In genomic region chr16:45810829-45811326, GRCm38 (mm10) we compare ENCODE assay signal across 11 mouse cellular contexts.
A peak's percentile ranks its signal among the peaks of the same experiment; 100 is the strongest.
DNase-seq lines count a peak whose midpoint lies in the region; ATAC-seq and TF ChIP-seq lines count a peak whose summit lies in the region.
"Had no signal": no experiment of that assay in that cellular context is flagged by ENCODE, and none has a peak within 500 bp of the region (broad histone marks: within the 10 kb centered on the region; RNA-seq: fewer than 3 reads in every experiment).

No protein-coding gene starts in this region.

- intact Hi-C loops in heart, postnatal 25 days (cut with DNase I): loop anchor here (10.0 kb wide), 1 partner anchor 126 kb away; no protein-coding TSS in a partner anchor

- no peak for TF ChIP-seq EP300 in heart, postnatal 0 days (IDR thresholded peaks at IDR 0.05; ENCODE audit: low read depth)

- H3K4me2 ChIP-seq in heart, postnatal 0 days (ENCODE audit: low read depth, low read length): no peak overlapping the region
- H3K4me2 ChIP-seq in liver, embryonic 12.5 days: no peak overlapping the region
- H3K4me2 ChIP-seq: forebrain, embryonic 15.5 days had no signal

- peaks cover 30% of the 10 kb centered on the region for H3K36me3 ChIP-seq in heart, postnatal 0 days (replicated peaks; ENCODE audit: control insufficient read depth, insufficient read depth, low read length)
- peaks cover 6% of the 10 kb centered on the region; the same call in 1 of the 2 replicates for H3K36me3 ChIP-seq in liver, embryonic 12.5 days
- H3K36me3 ChIP-seq: forebrain, embryonic 15.5 days had no signal

- no peak for TF ChIP-seq CTCF in heart, postnatal 0 days (IDR thresholded peaks at IDR 0.05; ENCODE audit: low read depth)

- H3K9me3 ChIP-seq in heart, postnatal 0 days (replicated peaks; ENCODE audit: control insufficient read depth, low read length): no peaks in the 10 kb centered on the region
- no peaks in the 10 kb centered on the region for H3K9me3 ChIP-seq in liver, embryonic 12.5 days (replicated peaks)
- H3K9me3 ChIP-seq: forebrain, embryonic 15.5 days had no signal

- 11% methylated on average over 6 of the region's 6 CpGs for WGBS in heart, postnatal 0 days
- WGBS in liver, embryonic 12.5 days (ENCODE audit: insufficient replicate concordance): 58% methylated on average over 6 of the region's 6 CpGs

- 0 out of 2 replicates have a peak overlapping the region, but pooled peaks have one; percentile 8 for H3K27ac ChIP-seq in brown adipose tissue, adult 24 weeks (replicated peaks; ENCODE audit: low read depth, low read length)
- peak overlapping the region; percentile 56 for H3K27ac ChIP-seq in heart, postnatal 0 days (ENCODE audit: low read depth)
- no peak overlapping the region for H3K27ac ChIP-seq in liver, embryonic 12.5 days
- H3K27ac ChIP-seq: forebrain, embryonic 15.5 days had no signal

- peaks cover 3% of the 10 kb centered on the region; the same call in 1 of the 2 replicates for H3K4me1 ChIP-seq in brown adipose tissue, adult 24 weeks (ENCODE audit: control insufficient read depth, insufficient read depth, insufficient read length, low read length)
- peaks cover 21% of the 10 kb centered on the region for H3K4me1 ChIP-seq in heart, postnatal 0 days (ENCODE audit: control insufficient read depth, insufficient read depth)
- H3K4me1 ChIP-seq in liver, embryonic 12.5 days: peaks cover 8% of the 10 kb centered on the region; the same call in 1 of the 2 replicates
- H3K4me1 ChIP-seq: forebrain, embryonic 15.5 days had no signal

- peak; percentile 69 for ATAC-seq in heart, postnatal 0 days (ENCODE audit: insufficient read depth, low read depth)
- ATAC-seq in liver, embryonic 12.5 days: no peak
- ATAC-seq: activated CD4-positive, CD25-positive, alpha-beta regulatory T cell, adult 4 months; forebrain, embryonic 15.5 days had no signal

- no peak overlapping the region for H3K9ac ChIP-seq in heart, postnatal 0 days (replicated peaks; ENCODE audit: low read depth, low read length)
- no peak overlapping the region for H3K9ac ChIP-seq in liver, embryonic 12.5 days
- H3K9ac ChIP-seq: forebrain, embryonic 15.5 days had no signal

- DNase-seq in heart, adult 9 months (ENCODE audit: low spot score in 2 of 2): peak; percentile 43 to 53
- no peak for DNase-seq in heart, postnatal 25 days (ENCODE audit: low spot score)
- peak; percentile 17 for DNase-seq in heart, postnatal 0 days (ENCODE audit: low spot score)
- DNase-seq in lung, postnatal 36 days: peak; percentile 37
- no peak for DNase-seq in yolk sac, embryonic 10.5 days (ENCODE audit: low spot score)
- no peak for DNase-seq in retina, embryonic 14.5 days (ENCODE audit: low spot score)
- DNase-seq: cerebellum, adult 8-10 months had no signal

- H3K27me3 ChIP-seq in heart, postnatal 0 days (ENCODE audit: control insufficient read depth, insufficient read depth, low read length): no peaks in the 10 kb centered on the region
- no peaks in the 10 kb centered on the region for H3K27me3 ChIP-seq in liver, embryonic 12.5 days (replicated peaks)
- H3K27me3 ChIP-seq: forebrain, embryonic 15.5 days had no signal

- H3K4me3 ChIP-seq in brown adipose tissue, adult 24 weeks (ENCODE audit: insufficient read depth, low read depth, low read length): no peak overlapping the region
- H3K4me3 ChIP-seq in heart, postnatal 0 days (ENCODE audit: low read depth, low read length): no peak overlapping the region
- H3K4me3 ChIP-seq in liver, embryonic 12.5 days: no peak overlapping the region
- H3K4me3 ChIP-seq: forebrain, embryonic 15.5 days had no signal

Comparison
In these comparisons a context has a peak if more than half of its experiments do, and no peak if none do; other contexts are left out.
1. DNase-seq: peak in heart, adult 9 months (2 of 2), heart, postnatal 0 days (single experiment) and lung, postnatal 36 days (single experiment); none in heart, postnatal 25 days (single experiment), yolk sac, embryonic 10.5 days (single experiment) and retina, embryonic 14.5 days (single experiment).